Mouse (Mus musculus): ENCODE results near the gene 1700013F07Rik.
A peak's percentile ranks its signal among the peaks of the same experiment; 100 is the strongest.
"Not testable (repeated sequence)": the region's sequence is repeated elsewhere in the genome, so short reads cannot be mapped to it uniquely, and the experiment has no call there.

1700013F07Rik gene

DNA sequence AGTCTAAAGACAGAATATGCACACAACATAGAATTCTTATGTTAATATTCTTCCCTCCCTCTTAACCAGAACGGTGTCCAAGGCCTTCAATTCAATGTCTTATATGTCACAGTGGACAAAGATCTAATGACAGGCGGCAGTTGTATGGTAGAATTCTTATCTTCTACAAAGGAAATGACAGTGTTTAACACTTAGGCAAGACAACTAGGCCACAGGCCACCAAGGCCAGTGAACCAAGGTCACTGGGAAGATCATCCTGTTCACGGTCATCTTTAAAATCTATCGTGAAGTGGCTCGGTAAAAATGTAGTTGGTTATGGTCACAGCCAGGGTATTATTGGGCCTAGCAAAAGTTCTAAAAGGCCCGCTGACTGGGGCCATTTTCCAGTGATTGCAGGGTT, at the start of gene 1700013F07Rik:
TSS of gene 1700013F07Rik (plus strand) at position 200 of the 400 bp plus-strand sequence.
- no peak for DNase-seq (ENCODE audit: low spot score in 2 of 2)

DNA sequence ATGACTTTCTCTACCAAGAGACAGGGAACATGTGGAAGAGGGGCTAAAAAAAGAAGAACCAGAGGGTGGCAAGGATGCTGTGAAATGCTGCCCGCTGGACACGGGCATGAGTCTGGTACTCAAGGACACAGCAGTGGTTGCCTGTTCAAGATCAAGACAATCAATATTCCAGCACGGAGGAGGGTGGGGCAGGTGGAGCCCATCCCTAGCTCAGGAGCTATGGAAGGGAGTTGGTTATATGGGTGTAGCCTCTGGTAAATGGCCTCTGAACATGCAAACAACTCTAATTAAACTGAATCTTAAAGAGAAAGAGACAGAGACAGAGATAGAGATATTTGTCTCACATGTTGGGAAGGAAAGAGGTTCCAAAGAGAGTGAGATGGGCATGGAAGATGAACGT, 49.2 kb upstream of the 1700013F07Rik start:
- DNase-seq (ENCODE audit: low spot score in 2 of 2) = no peak

DNA sequence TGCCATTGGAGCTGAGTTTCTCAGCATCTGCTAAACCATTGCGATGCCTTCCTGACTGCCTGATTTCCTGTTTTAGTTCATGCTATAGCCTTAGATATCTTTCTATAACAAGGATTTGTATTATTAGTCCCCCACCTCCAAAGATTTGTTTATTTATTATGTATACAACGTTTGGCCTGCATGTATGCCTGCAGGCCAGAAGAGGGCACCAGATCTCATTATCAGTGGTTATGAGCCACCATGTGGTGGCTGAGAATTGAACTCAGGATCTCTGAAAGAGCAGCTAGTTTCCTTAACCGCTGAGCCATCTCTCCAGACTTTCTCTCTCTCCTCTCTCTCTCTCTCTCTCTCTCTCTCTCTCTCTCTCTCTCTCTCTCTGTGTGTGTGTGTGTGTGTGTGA, 44.0 kb upstream of the 1700013F07Rik start:
- DNase-seq (ENCODE audit: low spot score in 2 of 2) = no peak

DNA sequence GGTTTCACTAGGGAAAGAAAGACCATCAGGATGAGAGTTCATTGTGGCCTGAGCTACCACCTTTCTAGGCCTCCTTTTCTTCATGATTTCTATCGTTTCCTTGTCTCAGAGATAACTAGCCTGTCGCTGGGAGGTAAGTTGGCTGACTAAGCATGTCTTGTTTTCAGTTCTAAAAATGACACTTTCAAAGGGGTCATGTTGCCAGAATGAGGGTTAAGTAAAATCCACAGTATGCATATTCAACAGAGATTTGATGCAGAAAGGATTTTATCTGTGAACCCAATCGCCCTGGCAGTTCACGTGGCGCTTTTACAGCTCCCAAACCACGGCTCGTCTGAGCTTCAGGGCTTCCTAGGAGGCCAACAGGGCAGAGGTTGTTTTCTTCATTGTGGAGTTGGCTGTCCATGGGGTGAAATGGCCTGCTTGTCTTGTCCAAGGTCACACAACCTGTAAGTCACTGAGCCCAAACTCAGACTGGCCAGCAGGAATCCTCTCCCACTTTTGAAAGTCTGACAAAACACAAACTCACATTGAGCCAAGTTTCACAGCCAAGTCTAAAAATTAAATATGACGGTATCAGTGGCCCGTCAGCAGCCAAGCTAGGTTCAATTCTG, 39.0 kb upstream of the 1700013F07Rik start:
- no peak for DNase-seq (ENCODE audit: low spot score in 2 of 2)

DNA sequence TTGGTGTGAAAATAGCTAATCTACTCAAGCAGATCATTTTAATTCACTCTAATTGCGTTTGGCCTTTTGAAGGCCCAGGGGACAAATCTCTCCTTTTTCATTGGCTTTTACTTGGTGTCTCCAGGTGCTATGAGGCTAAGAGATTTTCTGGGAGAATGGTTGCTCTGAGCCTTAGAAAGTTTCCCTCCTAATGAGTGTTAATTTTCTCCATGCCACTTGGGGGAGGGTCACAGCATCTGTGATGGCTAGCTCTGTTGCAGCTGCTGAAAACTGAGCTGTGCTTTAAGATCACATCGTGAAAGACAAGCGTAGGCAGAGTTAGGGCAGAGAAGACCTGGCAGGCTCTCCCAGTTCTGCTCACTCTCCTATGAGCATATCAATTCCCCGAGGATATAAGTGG, 38.5 kb upstream of the 1700013F07Rik start:
- no peak for DNase-seq (ENCODE audit: low spot score in 2 of 2)

DNA sequence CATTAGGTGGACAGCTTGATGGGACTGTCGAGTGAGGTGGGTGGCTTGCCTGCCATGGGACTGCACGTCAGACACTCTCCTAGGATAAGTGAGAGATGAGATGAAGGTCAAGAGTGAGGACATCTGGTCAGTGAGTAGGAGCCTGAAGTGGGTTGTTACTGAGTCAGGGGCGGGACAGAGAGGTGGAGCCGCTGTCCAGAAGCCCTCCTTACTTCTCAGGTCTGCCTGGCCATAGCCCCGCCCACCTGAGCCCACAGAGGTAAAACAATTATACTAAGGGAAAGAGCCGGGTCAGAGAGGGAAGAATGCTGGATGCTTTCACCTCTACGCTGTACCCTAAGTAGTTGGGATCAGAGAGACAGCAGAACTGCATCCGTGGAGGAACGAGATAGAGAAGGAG, 36.3 kb upstream of the 1700013F07Rik start:
- no peak for DNase-seq (ENCODE audit: low spot score in 2 of 2)

DNA sequence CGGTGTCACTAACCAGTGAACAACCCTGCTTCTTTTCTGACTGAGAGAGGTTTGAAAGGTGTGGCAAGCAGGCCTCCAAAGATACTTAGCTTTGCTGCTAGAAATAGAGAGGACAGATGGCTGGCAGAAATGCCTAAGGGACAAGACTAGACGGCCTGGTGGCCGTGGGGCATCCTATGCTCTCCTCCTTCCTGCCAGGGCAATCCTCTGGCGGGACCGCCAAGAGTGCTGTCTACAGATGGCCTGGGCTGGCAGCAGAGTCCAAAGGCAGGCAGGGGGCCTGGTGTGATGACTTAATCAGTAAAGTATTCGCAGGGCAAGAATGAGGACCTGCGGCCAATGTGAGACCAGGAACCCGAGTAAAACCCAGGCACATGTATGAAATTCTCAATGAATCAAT, 34.1 kb upstream of the 1700013F07Rik start:
- DNase-seq (ENCODE audit: low spot score in 2 of 2) = no peak

DNA sequence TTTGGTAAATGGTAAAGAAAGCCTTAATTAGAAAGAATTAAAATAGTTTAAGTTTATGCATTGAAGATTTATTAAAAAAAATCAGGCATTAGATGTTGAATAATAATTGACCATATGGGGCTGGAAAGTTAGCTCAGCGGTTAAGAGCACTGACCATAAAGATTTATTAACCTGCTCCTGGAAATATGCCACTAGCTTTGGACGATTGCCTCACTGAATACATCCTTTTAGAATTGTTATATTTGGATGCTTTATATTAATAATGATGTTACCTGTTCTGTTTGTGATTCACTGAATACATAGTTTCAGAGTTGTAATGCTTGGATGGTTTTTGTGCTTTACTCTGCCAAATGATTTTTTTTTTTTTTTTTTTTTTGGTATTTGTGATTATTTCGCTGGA, 32.5 kb upstream of the 1700013F07Rik start:
- not testable (repeated sequence) for DNase-seq (ENCODE audit: low spot score in 2 of 2)

DNA sequence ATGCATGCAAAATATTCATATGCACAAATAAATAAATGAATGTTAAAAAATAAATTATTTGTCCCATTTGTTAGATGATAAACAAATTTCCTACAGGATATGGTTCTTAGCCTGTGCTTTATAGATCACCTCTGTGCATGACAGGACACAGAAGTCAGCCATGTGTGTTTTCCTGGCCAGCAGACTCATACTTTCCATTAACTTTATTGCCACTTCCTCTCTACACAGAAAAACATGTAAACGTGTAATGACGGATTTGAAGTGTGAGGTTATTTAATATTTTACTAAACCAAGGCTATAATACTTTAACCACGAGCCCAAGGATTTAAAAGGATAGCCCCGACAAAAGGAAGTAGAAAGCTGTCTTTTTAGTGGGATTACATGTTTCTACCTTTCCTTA, 30.0 kb upstream of the 1700013F07Rik start:
- no peak for DNase-seq (ENCODE audit: low spot score in 2 of 2)

DNA sequence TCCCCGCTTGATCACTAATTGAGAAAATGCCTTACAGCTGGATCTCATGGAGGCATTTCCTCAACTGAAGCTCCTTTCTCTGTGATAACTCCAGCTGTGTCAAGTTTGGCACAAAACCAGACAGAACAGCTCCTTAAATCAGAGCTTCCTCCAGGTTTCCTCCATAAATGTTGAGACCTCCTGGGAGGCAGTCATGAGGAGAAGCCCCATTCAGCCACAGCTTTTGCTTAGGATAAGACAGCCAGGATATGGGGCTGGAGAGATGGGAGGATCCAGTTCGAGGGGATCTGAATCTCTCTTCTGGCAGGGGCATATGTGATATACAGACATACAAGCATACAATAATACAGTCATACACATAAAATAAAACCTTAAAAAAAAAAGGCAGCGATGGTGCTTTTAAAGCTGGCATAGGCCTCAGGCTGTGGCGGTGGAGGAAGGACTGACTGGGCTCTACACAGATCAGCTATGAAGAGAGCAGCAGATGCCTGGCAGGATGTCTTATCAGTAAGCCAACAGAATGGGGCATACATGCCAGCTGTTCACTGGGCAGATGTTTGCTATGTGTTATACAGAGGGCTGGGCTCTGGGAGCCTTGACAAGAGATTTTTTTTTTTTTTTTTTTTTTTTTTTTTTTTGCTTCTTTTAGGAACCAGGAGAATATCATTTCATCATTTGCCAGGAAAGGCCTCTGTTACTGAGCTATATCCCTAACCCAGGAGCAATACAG, 25.0 kb upstream of the 1700013F07Rik start:
- DNase-seq (ENCODE audit: low spot score in 2 of 2) = no peak

DNA sequence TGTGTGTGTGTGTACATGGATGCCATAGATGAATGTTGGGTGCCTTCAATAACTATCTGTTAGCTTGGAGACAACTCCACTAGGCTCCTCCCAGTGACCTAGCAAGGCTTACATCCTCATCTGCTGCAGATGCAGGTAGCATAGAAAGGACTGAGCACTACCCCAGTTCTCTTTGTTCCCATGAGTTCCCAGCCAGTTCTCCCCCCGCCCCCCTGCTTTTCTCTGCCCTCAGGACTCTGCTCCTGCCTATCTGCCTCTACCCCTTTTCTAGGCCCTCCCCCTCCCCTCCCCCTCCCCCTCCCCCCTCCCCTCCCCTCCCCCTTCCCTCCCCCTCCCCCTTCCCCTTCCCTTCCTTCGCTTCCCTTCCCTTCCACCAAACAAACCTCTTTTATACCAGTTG, 23.8 kb upstream of the 1700013F07Rik start:
- DNase-seq (ENCODE audit: low spot score in 2 of 2) = no peak

DNA sequence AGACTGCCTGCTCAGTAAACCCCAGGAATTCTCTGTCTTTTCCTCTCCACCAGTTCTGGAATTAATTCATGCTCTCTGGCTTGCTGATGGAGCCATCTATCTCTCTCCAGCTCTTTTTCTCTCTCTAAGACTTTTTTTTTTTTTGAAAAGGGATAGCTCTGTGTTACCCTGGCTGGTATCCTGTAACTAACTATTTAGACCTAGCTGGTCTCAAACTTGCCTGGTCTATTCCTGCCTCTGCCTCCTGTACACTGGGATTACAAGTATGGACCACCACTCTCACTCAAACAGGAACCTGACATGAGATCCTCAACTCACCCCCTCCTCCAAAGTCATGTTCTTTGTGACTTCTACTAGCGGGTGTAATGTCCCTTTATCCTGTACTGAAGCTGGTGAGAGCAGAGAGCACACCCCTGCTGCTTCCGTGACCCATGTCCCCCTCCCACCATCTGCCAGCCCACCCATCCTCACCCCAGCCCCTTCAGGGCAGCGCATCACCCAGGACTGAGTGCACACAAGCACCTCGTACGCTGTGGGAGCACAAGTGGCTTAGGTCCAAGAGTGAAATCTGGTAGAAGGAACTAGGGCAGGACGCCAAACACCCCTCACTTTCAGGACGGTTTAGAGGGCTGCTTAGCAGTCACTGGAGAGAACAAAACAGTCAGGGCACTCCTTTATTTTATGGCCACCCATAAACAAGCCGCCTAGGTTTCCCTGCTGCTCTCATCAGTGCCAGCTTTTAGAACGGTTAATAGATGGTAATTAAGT, 23.1 kb upstream of the 1700013F07Rik start:
- no peak for DNase-seq (ENCODE audit: low spot score in 2 of 2)

DNA sequence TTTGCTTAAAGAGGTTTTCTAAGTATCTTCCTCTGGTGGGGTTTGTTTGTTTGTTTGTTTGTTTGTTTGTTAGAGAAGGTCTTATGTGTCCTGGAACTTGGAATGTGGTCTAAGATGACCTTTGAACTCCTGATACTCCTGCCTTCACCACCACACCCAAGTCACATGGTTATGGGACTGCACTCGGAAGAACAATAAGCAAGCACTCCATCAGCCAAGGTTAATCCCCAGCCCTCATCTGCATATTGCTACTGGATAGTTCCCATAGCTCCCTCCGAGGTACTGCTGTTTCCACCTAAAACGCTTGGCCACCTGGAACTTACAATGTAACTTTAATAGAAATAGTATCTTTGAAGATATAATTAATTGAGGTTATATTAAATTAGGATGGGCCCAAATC, 20.5 kb upstream of the 1700013F07Rik start:
- DNase-seq (ENCODE audit: low spot score in 2 of 2) = no peak

DNA sequence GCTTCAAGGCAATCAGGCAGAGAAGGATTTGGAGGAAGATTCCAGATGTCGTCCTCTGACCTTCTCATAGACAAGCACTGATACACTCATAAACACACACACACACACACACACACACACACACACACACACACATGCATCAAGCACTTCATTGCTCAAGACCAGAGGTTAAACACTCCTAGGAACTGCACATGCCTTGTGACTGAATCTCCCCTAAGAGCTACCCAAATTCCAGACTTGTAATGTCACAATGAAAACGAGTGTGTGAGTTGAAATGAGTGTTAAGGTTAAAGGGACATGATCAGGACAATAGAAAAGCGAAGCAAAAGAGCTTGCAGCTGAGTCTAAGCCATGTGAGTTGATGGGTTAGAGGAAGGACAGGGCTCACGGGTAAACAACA, 15.7 kb upstream of the 1700013F07Rik start:
- DNase-seq (ENCODE audit: low spot score in 2 of 2) = no peak

DNA sequence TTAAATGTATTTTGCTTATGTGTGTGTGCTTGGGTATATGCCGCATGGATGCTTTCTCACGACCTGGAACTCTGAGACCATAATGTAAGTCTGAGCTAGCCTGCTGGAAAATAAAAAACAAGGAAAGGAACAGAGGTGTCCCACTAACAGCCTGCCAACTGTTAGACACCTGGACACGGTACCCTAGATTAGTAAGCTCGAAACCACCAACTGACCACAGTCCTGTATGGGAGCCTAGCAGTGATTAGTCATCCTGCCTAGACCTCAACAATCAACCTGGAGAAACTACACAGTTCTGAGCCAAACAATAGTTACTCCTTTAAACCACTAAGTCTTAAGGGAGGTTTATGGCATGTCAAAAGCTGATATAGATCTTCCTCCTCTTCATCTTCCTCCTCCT, 10.5 kb upstream of the 1700013F07Rik start:
- no peak for DNase-seq (ENCODE audit: low spot score in 2 of 2)

DNA sequence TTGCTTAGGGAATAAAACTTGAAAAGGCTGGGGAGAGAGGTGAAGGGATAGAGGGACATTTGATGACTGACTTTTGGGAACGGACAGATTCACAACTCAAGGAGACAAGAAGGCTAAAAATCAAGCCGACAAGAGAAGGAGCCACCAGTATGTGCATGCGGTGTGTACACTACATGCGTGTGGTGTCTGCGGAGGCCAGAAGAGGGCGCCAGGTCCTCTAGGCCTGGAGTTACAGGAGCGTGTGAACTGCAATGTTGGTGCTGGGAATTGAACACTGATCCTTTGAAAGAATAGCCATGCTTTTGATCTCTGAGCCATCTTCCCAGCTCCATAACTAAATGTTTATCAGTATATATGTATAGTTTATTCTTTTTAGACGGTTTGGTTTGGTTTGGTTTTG, 5.5 kb upstream of the 1700013F07Rik start:
- no peak for DNase-seq (ENCODE audit: low spot score in 2 of 2)

DNA sequence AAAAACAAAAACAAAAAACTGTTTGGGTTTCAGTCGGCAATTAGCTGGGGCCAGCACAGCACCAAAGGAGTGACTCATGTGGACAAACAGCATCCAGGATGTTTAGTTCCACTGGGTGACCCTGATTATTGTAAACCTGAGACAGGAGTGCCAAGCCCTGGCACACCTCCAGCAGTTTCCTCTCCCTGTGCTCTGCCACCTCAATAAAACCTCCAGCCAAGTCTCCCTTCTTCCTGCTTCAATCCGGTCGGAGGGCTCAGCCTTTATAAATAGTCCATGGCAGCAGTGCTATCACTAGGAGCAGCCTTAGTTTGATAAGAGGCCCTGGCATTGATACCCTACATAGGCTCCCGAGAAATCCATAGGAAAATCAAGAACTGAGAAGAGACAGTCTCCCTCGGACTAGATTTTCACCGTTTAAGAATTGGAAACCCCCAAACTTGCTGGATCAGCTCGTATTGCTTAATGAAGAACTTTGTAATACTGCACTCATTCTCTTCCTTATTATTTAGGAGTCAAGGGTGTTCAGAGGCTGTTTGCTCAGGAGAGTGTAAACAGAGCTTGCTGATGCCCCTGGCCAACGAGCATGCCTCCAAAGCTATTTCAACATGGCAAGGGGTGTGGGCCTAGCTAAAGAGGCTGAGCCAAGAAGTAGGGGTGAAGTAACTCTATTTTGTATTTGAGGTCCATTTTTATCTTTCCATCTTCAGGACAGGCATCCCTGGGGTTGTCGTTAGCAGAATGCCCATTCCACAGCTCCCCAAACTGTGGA, 650 bp upstream of the 1700013F07Rik start:
- peak; percentile 41 to 56 for DNase-seq (ENCODE audit: low spot score in 2 of 2)

DNA sequence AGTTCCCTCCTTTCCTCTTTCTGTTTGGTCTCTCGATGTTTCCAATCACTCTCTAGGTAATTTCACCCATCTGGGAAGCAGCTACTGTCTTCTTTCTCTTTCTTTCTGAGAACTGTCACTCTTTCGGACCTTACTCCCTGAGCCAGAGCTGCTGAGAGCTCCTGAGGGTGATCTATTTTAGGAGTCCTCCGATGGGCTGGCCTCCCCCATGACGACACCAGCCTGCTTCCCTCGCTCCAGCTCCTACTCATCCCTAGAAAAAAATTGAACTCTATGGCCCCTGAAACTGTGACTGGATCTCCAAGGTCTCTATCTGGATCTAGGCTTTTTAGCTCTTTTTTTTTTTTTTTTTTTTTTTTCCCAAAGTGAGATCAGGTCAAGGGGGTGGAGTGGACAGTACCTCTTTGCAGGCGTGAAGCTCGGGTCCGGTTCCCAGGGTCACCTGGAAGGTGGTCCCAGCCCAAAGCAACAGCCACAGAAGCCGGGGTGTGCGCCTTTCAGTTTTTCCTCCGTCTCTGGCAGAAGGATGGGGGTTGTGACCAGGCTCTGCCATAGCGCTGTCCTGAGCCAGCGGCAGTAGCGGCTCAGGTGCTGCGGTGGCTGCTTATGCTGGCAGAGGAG, 2.1 kb downstream of the 1700013F07Rik start:
- no peak for DNase-seq (ENCODE audit: low spot score in 2 of 2)

DNA sequence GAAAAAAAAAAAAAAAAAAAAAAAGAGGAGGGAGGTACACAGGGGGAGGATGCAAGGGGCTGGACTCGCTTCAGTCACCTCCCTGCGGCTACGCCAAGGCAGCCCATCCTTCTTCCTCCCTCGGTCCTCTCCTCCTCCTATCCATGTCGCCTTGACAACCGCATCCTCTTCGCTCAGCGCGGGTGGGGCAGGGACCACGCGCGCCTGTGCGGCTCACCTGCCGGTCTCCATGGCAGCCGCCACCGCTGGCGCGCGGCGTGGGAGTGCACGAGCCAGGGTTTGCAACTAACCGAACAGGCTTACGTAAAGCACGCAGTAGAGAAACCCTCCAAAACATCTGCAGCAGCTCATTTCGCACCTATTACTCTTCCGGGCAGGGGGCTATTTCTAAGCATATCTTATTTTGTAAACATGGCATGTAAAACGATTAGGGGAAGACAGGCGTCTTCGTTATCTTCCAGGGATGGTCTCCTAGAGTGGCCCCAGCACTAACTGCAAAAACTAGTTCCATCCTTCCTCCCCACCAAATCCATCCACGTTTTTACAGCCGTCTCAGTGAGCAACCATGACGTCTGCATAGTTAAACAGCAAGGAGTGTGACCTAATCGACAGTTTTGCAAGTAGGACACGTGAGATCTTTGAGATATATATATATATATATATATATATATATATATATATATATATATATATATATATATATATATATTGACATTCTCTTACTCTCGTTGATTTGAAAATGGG, 2.7 kb downstream of the 1700013F07Rik start, which contains the start of gene 5330417C22Rik:
TSS of gene 5330417C22Rik (minus strand) at position 20 of the 744 bp plus-strand sequence.
- DNase-seq (ENCODE audit: low spot score in 2 of 2) = peak; percentile 12 to 39

DNA sequence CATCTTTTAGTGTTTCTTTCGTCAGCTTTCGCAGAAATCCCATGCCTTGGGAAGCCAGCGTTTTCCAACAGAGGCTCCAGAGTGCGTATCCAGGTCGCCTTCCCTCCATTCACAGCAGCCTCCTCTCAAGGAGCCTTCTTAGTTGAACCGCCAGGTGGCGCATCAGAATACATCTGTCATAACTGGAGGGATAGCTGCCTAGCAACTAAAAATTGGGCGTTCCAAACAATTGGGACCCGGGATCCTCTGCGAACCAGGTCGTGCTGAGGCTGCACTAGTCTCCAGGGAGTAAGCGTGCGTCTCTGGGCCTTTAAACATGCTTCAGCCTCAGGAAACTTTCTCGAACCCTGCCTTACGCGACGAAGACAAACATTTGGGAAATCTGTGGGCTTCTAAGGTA, 3.4 kb downstream of the 1700013F07Rik start:
- DNase-seq (ENCODE audit: low spot score in 2 of 2) = peak; percentile 66 to 67

DNA sequence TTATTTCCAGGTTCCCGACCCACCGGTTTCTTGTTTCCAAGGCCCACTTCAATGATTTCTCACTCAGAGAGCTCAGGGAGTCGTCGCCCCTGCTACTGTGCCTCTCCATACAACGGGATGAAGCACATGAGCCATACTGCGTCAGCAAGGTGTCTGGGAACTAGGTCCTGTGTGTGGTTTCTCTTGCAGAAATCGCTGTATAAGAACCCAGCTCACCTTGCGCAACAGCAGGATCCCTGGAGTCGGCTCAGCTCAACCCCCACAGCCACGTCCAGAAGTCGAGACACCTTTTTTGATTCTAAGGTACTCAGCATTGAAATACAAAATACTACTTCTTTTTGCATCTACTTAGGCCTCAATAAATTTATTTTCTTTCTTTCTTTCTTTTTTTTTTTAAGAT, 8.3 kb downstream of the 1700013F07Rik start:
- no peak for DNase-seq (ENCODE audit: low spot score in 2 of 2)
